In the genomic region with DNA sequence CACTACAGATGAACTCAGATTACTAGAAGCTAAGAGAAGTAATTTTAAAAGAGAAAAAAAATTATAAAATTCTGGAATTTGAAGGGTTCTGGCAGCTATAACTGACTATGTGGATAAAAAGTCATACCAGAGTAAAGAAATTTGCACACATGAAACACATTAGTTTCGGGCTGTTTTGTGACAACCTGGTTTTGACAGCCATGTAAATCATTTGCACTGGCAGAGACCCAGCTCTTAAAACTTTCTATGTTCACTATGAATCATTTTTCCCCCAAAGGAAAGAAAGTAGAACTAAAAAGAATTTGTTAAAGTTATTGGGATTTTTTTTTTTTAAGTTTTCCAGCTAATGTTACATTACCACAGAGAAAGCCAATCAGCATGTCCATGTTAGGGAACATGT, we compare ENCODE assay signal across 28 mouse cellular contexts. TPM values are rescaled to one million over a fixed set of nuclear protein-coding genes. Genes with fewer than 3 reads are reported as not detected.
A peak's percentile ranks its signal among the peaks of the same experiment; 100 is the strongest.
DNase-seq lines count a peak whose midpoint lies in the region; ATAC-seq and TF ChIP-seq lines count a peak whose summit lies in the region.
"Had no signal": no experiment of that assay in that cellular context is flagged by ENCODE, and none has a peak within 500 bp of the region (broad histone marks: within the 10 kb centered on the region; RNA-seq: fewer than 3 reads in every experiment).

No protein-coding gene starts in this region.

- intact Hi-C loops in left cerebral cortex, adult 2 months (cut with DNase I): no loop called here

- peak; percentile 11 for DNase-seq in adrenal gland, postnatal 10 days
- DNase-seq in adrenal gland, postnatal 4 days (ENCODE audit: low spot score in 2 of 2): no peak
- peak; percentile 31 to 45 for DNase-seq in kidney, postnatal 4 days
- no peak for DNase-seq in kidney, adult 9 months
- peak; percentile 6 for DNase-seq in mesoderm, embryonic 11.5 days (ENCODE audit: low read depth, low spot score)
- DNase-seq in left cerebral cortex, adult 2 months (ENCODE audit: extremely low spot score in 1 of 2, low spot score in 2 of 2): no peak
- DNase-seq: adrenal gland, postnatal 25 days; cerebellum, adult 2 months; cerebellum, postnatal 14 days; gastrocnemius, postnatal 36 days; heart, adult 18-20 months; heart, postnatal 36 days; layer of hippocampus, postnatal 36 days; lung, postnatal 4 days; thymus, adult 2 months; thymus, postnatal 4 days had no signal

- H3K9me3 ChIP-seq in embryonic facial prominence, embryonic 13.5 days: no peaks in the 10 kb centered on the region
- H3K9me3 ChIP-seq: forebrain, embryonic 15.5 days; hindbrain, embryonic 12.5 days; kidney, embryonic 15.5 days; limb, embryonic 12.5 days; megakaryocyte, embryonic 14.5 days; midbrain, embryonic 13.5 days; neural tube, embryonic 13.5 days had no signal

- H3K4me1 ChIP-seq in embryonic facial prominence, embryonic 13.5 days: peaks cover 17% of the 10 kb centered on the region
- H3K4me1 ChIP-seq: forebrain, embryonic 15.5 days; hindbrain, embryonic 12.5 days; kidney, embryonic 15.5 days; limb, embryonic 12.5 days; megakaryocyte, embryonic 14.5 days; midbrain, embryonic 13.5 days; neural tube, embryonic 13.5 days had no signal

- no peak for ATAC-seq in embryonic facial prominence, embryonic 13.5 days (ENCODE audit: insufficient number of reproducible peaks, insufficient read depth, low FRiP score, low TSS enrichment, low read depth)
- ATAC-seq: forebrain, embryonic 15.5 days; intestine, embryonic 16.5 days; lung, postnatal 0 days; midbrain, embryonic 13.5 days had no signal

- no peaks in the 10 kb centered on the region for H3K27me3 ChIP-seq in embryonic facial prominence, embryonic 13.5 days
- H3K27me3 ChIP-seq: forebrain, embryonic 15.5 days; hindbrain, embryonic 12.5 days; kidney, embryonic 15.5 days; limb, embryonic 12.5 days; megakaryocyte, embryonic 14.5 days; midbrain, embryonic 13.5 days; neural tube, embryonic 13.5 days had no signal

- H3K4me2 ChIP-seq in embryonic facial prominence, embryonic 13.5 days: no peak overlapping the region
- H3K4me2 ChIP-seq: forebrain, embryonic 15.5 days; heart, embryonic 11.5 days; hindbrain, embryonic 12.5 days; kidney, embryonic 15.5 days; limb, embryonic 12.5 days; liver, embryonic 11.5 days; midbrain, embryonic 13.5 days; neural tube, embryonic 13.5 days had no signal

- no peak for TF ChIP-seq CTCF in left cerebral cortex, adult 2 months (IDR thresholded peaks at IDR 0.05)

- no peak overlapping the region for H3K9ac ChIP-seq in embryonic facial prominence, embryonic 13.5 days
- H3K9ac ChIP-seq: forebrain, embryonic 15.5 days; hindbrain, embryonic 12.5 days; kidney, embryonic 15.5 days; limb, embryonic 12.5 days; midbrain, embryonic 13.5 days; neural tube, embryonic 13.5 days had no signal

- H3K4me3 ChIP-seq in embryonic facial prominence, embryonic 13.5 days: no peak overlapping the region
- H3K4me3 ChIP-seq in left cerebral cortex, adult 2 months: no peak overlapping the region
- H3K4me3 ChIP-seq: forebrain, embryonic 15.5 days; hindbrain, embryonic 12.5 days; kidney, embryonic 15.5 days; limb, embryonic 12.5 days; megakaryocyte, embryonic 14.5 days; midbrain, embryonic 13.5 days; neural tube, embryonic 13.5 days had no signal

- H3K36me3 ChIP-seq in embryonic facial prominence, embryonic 13.5 days: peaks cover 33% of the 10 kb centered on the region

- WGBS in embryonic facial prominence, embryonic 13.5 days: 45% methylated on average over 1 of the region's 1 CpGs

- 0 out of 2 replicates have a peak overlapping the region, but pooled peaks have one; percentile 16 for H3K27ac ChIP-seq in embryonic facial prominence, embryonic 13.5 days
- H3K27ac ChIP-seq in left cerebral cortex, adult 2 months: no peak overlapping the region
- H3K27ac ChIP-seq: forebrain, embryonic 15.5 days; hindbrain, embryonic 12.5 days; kidney, embryonic 15.5 days; limb, embryonic 12.5 days; midbrain, embryonic 13.5 days; neural tube, embryonic 13.5 days had no signal

RNA-seq across cellular contexts. Expression of gene Golga1, which starts 26.6 kb away (rescaled TPM):
- total RNA-seq in adrenal gland, postnatal 10 days (2021): 10 to 100 TPM; 19.5 to 26.2 TPM
- total RNA-seq in adrenal gland, postnatal 4 days (2021): 10 to 100 TPM; 35.8 to 38.8 TPM
- polyA plus RNA-seq in embryonic facial prominence, embryonic 13.5 days (2015; fragmentation: Nextera tagmentation; extraction: Ambion mirVana): 33.1 and 36.1 TPM in 2 replicates
- total RNA-seq in left cerebral cortex, adult 2 months (2021): 10 to 100 TPM; 30.3 to 31.1 TPM

Comparison
In these comparisons a context has a peak if more than half of its experiments do, and no peak if none do; other contexts are left out.
1. DNase-seq: peak in adrenal gland, postnatal 10 days (single experiment), kidney, postnatal 4 days (2 of 2) and mesoderm, embryonic 11.5 days (single experiment); none in adrenal gland, postnatal 4 days (0 of 2), kidney, adult 9 months (single experiment) and left cerebral cortex, adult 2 months (0 of 2).